Mouse (Mus musculus): Measurements from ENCODE around the gene Ctsa. TPM values are rescaled to one million over a fixed set of nuclear protein-coding genes. Genes with fewer than 3 reads are reported as not detected.

Gene Ctsa
- total RNA-seq, 2 experiments from 2014 or later = 104 to 105 TPM

- DNase-seq (ENCODE audit: low spot score in 2 of 2) = no peak
- intact Hi-C loops (cut with DNase I) = loop anchor here (2.0 kb wide), 1 partner anchor 19 kb away; the partner anchor contains the start of gene Zswim1
These were observed 28.8 kb upstream of the Ctsa start for GRCm38 (mm10) chr2:164803921-164804313.

GRCm38 (mm10) chr2:164804533-164805331 lies 27.9 kb upstream of the Ctsa start, which contains the start of the genes Acot8 and Zswim3:
Gene Acot8 (minus strand): TSS chr2:164804882.
Gene Zswim3 (plus strand): TSS chr2:164805098.
- DNase-seq (ENCODE audit: low spot score in 2 of 2) = peak; percentile 96 to 99
- intact Hi-C loops (cut with DNase I) = loop anchor here (2.0 kb wide), 1 partner anchor 18 kb away; the partner anchor contains the start of gene Zswim1

DNA sequence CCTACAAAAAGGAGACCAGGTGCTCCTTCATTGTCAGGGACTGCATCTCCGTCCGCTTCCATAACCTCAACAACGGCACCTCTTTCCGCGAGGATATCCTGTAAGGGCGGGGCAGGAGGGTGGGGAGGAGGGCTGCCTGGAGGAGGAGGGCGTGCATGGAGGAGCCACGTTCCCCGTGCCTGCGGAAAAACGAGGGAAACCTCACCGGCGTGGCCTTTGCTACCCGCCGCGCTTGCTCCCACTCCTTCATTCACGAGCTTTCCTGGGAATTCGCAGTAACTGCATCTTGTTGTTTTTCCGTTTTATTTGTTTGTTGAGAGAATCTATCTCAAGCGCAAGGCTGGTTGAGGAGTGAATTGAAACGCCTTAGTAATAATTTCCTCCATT lies 27.3 kb upstream of the Ctsa start:
- DNase-seq (ENCODE audit: low spot score in 2 of 2) = no peak
- intact Hi-C loops (cut with DNase I) = loop anchor here (2.0 kb wide), 1 partner anchor 17 kb away; the partner anchor contains the start of gene Zswim1

GRCm38 (mm10) chr2:164806614-164807013 lies 26.1 kb upstream of the Ctsa start:
- intact Hi-C loops (cut with DNase I) = no loop called here
- no peak for DNase-seq (ENCODE audit: low spot score in 2 of 2)

- intact Hi-C loops (cut with DNase I) = no loop called here
- DNase-seq (ENCODE audit: low spot score in 2 of 2) = no peak
These were observed 19.1 kb upstream of the Ctsa start for GRCm38 (mm10) chr2:164813557-164813956.

- intact Hi-C loops (cut with DNase I) = no loop called here
- DNase-seq (ENCODE audit: low spot score in 2 of 2) = no peak
These were observed 17.3 kb upstream of the Ctsa start for GRCm38 (mm10) chr2:164815348-164815747.

- no peak for DNase-seq (ENCODE audit: low spot score in 2 of 2)
- intact Hi-C loops (cut with DNase I) = no loop called here
These were observed 16.9 kb upstream of the Ctsa start for GRCm38 (mm10) chr2:164815821-164816220.

- intact Hi-C loops (cut with DNase I) = no loop called here
- no peak for DNase-seq (ENCODE audit: low spot score in 2 of 2)
These were observed 15.5 kb upstream of the Ctsa start for GRCm38 (mm10) chr2:164817206-164817605.

- no peak for DNase-seq (ENCODE audit: low spot score in 2 of 2)
- intact Hi-C loops (cut with DNase I) = no loop called here
These were observed 15.0 kb upstream of the Ctsa start for GRCm38 (mm10) chr2:164817703-164818102.

GRCm38 (mm10) chr2:164821060-164821459 lies 11.6 kb upstream of the Ctsa start:
- intact Hi-C loops (cut with DNase I) = no loop called here

GRCm38 (mm10) chr2:164822636-164823165 lies 10.0 kb upstream of the Ctsa start, which contains the start of gene Zswim1:
Gene Zswim1 (plus strand): TSS chr2:164822686.
- intact Hi-C loops (cut with DNase I) = loop anchor here (2.0 kb wide), 1 partner anchor 18 kb away; the partner anchor contains the start of genes Acot8 and Zswim3
- peak; percentile 100 for DNase-seq (ENCODE audit: low spot score in 2 of 2)

More at GRCm38 (mm10) chr2:164821060-164821459, 11.6 kb upstream of the Ctsa start:
- DNase-seq (ENCODE audit: low spot score in 2 of 2) = peak in 1 of 2 experiments; percentile 24

GRCm38 (mm10) chr2:164823181-164823585 lies 9.5 kb upstream of the Ctsa start:
- DNase-seq (ENCODE audit: low spot score in 2 of 2) = no peak
- intact Hi-C loops (cut with DNase I) = loop anchor here (2.0 kb wide), 1 partner anchor 18 kb away; the partner anchor contains the start of genes Acot8 and Zswim3

DNA sequence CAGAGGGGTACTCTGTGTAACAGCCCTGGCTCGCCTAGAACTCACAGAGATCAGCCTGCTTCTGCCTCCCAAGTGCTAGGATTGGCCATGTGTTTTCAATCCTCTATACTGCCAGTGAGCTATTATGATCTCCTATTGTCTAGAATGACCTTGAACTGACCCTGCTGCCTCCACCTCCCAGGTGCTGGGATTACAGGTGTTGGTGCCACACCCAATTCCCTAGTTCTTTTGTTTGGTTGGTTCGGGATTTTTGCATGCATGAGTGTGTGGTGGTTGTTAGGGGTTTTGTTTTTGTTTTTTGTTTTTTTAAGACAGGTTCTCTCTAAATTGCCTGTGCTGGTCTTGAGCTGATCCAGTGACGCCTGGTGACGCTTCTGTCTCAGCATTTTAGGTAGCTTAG lies 8.7 kb upstream of the Ctsa start:
- intact Hi-C loops (cut with DNase I) = loop anchor here (2.0 kb wide), 1 partner anchor 19 kb away; the partner anchor contains the start of genes Acot8 and Zswim3

GRCm38 (mm10) chr2:164825521-164825920 lies 7.2 kb upstream of the Ctsa start:
- intact Hi-C loops (cut with DNase I) = no loop called here
- DNase-seq (ENCODE audit: low spot score in 2 of 2) = no peak

More for the DNA sequence above, 8.7 kb upstream of the Ctsa start:
- DNase-seq (ENCODE audit: low spot score in 2 of 2) = no peak

DNA sequence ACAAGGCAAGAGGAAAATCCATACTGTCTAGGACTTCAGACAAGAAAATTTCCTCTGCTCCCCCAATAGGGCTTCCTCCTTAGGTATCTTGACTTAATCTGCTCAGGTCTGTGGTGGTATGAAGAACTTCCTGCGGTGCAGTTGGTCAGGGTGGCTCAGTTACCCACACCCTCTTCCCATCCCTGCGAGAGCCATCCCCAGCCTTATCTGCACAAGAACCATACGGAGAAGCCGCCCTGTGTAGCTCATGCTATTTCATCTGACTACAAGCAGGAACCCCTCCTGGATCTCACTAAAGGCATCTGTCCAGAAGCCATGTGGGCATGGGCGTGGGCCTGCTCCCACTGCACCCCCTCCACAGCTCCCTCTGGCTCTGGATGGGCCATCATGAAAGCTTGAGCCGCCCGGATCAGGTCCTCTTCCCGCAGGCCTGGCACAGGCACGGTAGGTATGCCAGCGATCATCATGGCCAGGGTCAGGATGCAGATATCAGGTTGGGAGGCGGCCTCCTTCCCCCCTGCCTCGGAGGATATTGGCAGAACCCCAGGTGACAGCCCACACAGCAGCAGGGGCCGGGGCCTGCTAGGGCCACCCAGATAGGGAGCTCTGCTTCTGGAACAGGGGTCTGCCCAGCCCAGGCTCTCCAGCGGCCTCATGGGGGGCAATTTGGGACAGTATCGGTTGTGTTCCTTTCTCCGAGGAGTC lies 5.4 kb upstream of the Ctsa start:
- intact Hi-C loops (cut with DNase I) = no loop called here
- DNase-seq (ENCODE audit: low spot score in 2 of 2) = no peak

DNA sequence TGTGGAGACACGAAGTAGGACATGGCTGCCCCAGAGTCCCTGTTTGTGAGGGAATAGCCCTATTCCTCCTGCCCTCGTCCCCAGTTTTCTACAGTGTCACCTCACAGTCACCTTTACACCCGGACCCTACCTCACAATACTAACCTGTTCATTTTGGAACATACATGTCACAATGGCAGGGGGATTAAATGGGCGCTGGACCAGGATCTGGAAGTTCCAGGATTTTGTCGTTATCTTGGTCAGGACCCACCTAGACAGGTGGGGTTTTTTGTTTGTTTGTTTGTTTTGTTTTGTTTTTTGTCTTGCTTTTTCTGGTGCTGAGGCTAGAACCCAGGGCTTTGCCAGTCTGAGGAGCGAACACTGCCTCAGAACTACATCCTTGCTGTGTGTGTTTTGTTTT lies 4.2 kb upstream of the Ctsa start, which contains the start of gene Spata25:
Spata25 (minus strand) TSS at position 101 of the 400 bp plus-strand sequence.
- no peak for DNase-seq (ENCODE audit: low spot score in 2 of 2)
- intact Hi-C loops (cut with DNase I) = no loop called here

DNA sequence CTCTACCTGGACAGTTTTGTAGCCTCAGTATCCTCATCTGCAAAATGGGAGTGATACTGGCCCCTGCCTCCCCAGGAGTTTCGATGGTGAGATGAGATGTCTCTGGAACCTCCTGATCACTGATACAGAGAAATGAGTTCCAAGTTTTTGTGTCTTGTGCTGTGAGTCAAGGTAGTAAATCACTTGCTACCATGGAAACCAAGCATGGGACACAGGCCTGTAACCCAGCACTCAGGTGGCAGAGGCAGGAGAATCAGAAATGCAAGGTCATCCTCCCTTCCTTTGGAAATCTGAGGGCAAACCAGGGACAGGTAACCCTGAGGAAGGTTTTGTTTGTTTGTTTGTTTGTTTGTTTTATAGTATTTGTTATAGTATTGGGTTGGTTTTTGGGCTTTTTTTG lies 3.6 kb upstream of the Ctsa start:
- DNase-seq (ENCODE audit: low spot score in 2 of 2) = no peak
- intact Hi-C loops (cut with DNase I) = no loop called here

DNA sequence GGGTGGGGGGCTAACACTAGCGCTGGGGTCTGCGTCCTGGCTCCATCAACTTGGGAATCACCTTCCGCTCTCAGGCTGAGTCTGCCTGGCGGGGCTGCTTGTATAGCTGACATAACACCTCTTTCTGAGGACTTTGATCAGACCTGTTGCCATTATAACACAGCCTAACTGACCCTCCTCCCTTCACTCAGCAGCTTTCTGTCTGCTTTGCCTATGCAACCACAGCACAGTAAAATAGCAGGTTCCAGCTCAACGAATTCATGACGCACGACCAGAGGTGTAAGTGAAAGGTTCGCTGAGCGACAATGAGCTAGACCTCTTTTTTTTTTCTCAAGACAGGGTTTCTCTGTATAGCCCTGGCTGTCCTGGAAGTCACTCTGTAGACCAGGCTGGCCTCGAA lies 1.6 kb upstream of the Ctsa start:
- DNase-seq (ENCODE audit: low spot score in 2 of 2) = no peak
- intact Hi-C loops (cut with DNase I) = no loop called here

DNA sequence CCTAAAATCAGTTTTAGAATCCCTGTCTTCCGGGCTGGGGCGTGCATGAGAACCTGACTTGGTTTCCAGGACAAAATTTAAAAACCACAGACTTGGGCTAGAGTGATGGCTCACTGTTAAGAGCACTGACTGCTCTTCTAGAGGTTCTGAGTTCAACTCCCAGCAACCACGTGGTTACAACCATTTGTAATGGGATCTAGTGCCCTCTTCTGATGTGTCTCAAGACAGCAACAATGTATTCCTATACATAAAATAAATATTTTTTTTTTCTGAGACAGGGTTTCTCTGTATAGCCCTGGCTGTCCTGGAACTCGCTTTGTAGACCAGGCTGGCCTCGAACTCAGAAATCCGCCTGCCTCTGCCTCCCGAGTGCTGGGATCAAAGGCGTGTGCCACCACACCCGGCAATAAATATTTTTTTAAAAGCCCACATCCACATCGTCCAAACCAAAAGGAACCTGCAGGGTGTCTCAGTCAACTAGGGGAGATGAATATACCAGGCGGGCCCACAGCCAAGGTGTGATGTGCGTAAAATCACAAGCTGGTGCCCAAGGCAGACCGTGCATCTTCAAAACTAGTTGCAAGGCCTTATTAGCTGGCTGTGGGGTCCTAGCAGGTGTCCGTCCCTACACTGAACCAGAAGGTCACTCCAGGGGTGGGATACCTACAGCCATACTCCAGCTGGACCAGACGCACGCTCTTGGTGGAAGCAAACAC lies 483 bp upstream of the Ctsa start:
- no peak for DNase-seq (ENCODE audit: low spot score in 2 of 2)
- intact Hi-C loops (cut with DNase I) = no loop called here

All from left cerebral cortex, postnatal 36 days (tissue).